Mouse (Mus musculus): ENCODE results near the gene Pex10. TPM values are rescaled to one million over a fixed set of nuclear protein-coding genes. Genes with fewer than 3 reads are reported as not detected.

The Pex10 gene
- total RNA-seq (2021), result 10 to 100 TPM; 22.1 to 26.3 TPM
- long read RNA-seq, experiment 1, transcript Pex10-201 (6 exons, 1,688 nt), result major isoform, 11 of 11 reads
- long read RNA-seq, experiment 1, partial matches to known transcripts, result 0 of 11 reads
- long read RNA-seq, experiment 1, other reads (novel, unspliced or antisense), result 0 of 11 reads
- long read RNA-seq, experiment 2, transcript Pex10-201 (6 exons, 1,688 nt), result major isoform, 14 of 16 reads
- long read RNA-seq, experiment 2, partial matches to known transcripts, result 1 of 16 reads
- long read RNA-seq, experiment 2, other reads (novel, unspliced or antisense), result 1 of 16 reads

DNA sequence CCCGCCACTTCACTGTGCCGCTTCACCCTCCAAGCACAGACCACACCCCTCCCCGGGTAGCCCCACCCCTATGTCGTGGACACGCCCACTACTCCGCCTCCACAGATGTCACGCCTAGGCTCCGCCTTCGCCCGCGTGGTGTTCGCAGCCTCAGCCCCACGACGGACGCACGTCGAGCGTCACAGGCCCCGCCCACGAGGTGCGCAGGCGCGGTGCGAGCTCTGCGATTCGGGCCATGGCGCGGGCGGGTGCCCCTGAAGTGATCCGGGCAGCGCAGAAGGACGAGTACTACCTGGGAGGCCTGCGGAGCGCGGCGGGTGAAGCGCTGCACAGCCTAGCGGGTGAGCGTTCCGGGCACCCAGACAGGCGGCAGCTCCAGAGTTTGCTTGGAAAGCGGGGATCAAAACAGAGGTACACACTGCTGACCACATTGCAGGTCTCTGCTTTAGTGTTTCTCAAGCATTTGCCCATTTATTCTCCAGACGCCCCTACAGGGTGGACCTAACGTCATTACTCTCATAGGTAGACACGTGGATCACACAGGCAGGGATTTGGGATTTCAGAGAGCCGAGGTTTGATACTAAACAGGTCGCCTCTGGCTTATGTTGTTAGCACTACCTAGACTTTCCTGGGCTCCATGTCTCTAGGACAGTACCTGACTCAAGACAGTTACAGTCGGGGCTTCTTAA, at the start of gene Pex10:
TSS of gene Pex10 (plus strand) at position 183 of the 689 bp plus-strand sequence.
- DNase-seq (ENCODE audit: low spot score in 2 of 2), result peak; percentile 92 to 97

DNA sequence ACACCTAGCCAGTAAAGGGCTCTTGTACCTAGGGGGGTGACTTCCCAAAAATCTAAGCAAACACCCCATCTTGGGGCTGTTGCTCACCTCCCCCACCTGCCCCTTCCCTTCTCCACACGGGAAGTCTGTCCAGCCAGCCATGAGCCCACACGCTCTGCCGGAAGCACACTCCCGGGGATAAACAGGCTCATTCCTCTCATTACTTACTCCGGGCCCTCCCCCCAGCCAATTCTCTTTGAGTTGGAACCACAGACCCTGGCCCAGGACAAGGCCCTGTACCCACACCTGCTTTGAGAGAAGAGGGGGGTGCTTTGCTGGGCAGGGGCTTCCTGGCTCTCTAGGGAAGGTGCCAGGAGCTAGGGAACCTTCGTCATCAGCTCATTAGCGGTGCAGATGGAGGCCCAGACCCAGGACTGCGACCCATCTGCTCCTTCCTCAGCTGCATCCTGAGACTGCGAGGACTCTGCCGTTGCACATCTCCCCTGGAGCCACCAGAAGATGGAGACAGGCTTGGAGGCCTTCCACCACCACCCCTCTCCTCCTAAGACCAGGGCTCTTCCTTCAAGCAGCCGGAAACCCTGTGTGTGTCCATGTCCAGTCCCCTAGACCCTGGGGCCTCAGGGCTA, 49.5 kb upstream of the Pex10 start:
- DNase-seq (ENCODE audit: low spot score in 2 of 2), result no peak

- DNase-seq (ENCODE audit: low spot score in 2 of 2), result no peak
These were observed 48.8 kb upstream of the Pex10 start for GRCm38 (mm10) chr4:155018066-155018465.

DNA sequence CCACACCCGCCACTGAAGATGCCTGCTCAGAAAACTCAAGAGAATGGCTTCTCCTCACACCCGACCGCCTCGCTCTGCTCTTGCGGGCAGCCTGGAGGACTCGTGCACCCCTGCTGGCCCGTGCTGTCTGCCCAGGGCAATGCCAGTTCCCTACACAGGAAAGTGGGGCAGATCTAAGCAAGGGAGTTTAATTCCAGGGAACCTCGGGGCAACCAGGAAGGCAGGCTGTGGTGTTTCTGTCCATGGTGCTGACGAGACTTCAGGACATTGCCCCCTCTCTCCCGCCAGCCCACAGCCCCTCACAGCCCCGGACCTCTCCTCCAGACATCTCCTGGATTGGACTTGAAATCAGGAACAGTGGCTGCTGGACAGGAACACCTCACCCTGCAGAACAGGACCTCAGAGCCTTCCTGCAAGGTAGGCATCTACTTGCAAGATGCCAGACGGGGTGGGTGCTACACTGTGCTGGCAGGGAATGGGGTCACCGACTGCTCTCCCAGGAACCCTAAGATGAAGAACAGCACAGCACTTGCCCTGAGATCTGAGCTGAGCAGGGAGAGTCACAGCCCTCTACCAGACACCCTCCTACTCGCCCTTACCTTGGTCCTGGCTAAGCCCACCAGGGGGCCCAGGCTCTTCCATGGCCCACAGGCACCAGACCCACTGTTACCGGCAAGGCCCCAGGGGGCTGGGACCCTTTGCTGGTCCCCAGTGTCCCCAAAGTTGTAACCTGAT, 48.0 kb upstream of the Pex10 start:
- DNase-seq (ENCODE audit: low spot score in 2 of 2), result no peak

DNA sequence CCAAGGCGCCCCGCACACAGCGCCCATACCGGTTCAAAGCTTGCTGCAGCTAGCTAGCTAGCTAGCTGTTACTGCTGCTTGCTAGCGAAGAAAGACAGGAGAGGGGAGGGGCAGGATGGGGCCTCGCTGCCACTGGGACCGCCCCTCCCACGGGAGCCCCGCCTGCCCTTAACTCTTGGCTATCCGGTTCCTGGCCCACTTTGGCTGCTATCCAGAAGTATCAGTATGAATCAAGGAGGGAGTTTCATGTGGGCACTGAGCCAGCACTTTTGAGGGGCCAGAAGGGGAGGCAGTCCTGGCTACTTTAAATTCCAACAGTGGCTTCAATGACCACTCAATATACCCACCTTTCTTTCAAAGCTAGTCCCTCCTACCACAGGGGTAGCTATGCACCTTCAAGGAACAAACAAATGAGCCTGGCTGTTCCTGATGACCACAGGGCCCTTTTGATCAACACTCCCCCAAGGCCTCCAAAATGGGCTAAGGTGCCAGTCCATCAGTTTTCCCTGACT, 47.4 kb upstream of the Pex10 start:
- no peak for DNase-seq (ENCODE audit: low spot score in 2 of 2)

DNA sequence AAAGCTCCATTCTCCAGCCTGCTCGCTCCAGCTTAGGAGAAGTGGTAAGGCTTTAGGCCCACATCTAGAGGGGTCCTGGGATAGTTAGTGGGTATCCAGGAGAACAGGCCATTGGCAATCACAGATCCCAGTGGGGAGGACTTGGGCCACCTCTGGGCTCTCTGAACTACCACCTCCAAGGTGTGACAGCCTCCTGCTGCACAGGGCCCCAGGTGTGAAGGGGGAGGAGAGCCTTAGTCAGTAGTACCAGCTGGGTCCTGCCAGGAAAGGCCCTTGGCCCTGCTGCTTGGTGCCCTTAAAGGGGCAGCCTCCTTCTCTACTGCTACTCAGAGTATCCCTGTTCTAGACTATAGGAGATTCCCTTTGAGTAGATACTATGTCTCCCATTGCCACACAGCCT, 46.7 kb upstream of the Pex10 start:
- DNase-seq (ENCODE audit: low spot score in 2 of 2), result no peak

DNA sequence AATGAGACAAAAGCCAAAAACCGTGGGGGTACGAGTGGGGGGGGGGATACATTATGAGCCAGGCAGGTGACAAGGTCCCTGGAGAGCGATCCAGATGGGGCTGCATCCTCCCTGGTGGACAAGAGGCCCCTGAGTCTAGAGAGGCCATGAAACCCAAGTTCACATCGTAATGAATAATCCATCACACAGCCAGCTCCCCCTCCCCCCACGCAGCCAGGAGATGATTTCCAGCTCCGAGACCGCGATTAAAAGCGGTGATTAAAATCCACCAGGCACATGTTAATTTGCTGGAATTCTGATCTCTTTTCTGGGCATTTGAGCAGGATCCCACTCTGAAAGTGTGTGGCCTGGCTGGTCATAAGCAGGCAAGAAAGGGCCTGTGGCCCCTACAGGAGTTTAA, 46.0 kb upstream of the Pex10 start:
- no peak for DNase-seq (ENCODE audit: low spot score in 2 of 2)

DNA sequence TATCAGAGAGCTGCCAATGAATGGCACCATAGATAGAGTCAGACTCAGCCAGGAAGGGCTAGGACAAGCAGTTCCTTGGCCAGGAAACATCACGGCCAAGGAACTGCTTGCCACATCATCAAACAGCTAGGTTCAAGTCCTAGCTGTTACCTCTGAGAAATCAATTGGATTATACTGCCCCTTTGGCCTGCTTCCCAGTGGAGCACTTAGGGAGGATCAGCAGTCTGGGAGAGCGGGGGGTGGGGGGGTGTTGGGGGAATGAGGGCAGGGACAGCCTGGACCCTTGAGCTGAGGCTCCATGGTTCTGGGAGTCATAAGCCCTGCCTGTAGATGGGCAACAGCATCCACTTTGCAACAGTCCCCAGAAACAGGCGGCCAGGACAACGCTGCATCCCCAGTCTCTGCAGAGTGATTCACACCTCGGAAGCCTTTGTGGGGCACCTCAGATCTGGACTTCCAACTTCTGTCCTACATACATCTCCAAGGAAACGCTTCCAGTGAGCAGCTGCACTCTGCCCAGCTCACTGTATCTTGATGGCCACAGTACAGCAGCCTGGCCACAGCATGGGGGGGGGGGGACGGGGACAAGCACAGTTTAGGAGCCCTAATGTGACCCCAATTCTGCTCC, 44.5 kb upstream of the Pex10 start:
- DNase-seq (ENCODE audit: low spot score in 2 of 2), result no peak

DNA sequence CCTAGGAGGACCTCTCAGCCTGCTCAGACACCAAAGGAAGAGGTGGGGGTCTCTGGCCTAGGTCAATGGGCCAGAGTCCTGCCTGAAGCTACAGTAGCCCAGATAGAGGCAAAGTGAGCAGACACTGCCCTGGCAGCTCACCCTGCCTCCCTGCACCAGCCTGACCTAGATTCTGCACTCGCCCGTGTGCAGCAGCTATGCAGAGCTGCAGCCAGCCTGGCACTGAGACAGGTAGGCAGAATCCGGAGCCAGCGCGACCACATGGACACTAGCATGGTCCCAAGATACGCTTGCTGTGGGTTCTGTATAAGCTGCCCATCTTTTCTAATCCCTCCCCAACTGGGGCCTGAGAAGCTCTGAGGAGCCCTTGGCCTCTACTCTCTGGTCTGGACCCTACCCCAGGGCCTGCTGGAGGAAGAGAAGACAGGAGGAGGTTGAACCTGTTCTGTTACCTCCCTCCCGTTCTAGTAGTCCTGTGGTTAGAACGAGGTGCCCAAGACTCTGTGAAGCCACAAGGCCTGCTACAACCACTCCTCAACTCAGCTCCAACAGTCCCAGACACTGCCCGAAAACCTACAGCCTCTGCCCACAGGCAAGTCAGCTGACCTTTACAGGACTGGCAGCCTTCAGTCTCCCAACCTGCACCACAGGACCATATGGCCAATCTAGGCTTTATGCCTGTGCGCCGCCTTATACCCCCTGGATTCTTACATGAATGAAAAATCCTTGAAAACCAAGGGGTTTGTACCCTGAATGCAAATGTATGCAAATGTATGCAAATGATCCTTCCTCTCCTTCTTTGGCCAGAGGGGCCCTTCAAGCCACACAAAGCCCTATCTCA, 42.4 kb upstream of the Pex10 start:
- no peak for DNase-seq (ENCODE audit: low spot score in 2 of 2)

- DNase-seq (ENCODE audit: low spot score in 2 of 2), result no peak
These were observed 33.7 kb upstream of the Pex10 start for GRCm38 (mm10) chr4:155033115-155033514.

- no peak for DNase-seq (ENCODE audit: low spot score in 2 of 2)
These were observed 32.6 kb upstream of the Pex10 start for GRCm38 (mm10) chr4:155034202-155034601.

- DNase-seq (ENCODE audit: low spot score in 2 of 2), result no peak
These were observed 32.0 kb upstream of the Pex10 start for GRCm38 (mm10) chr4:155034787-155035186.

- DNase-seq (ENCODE audit: low spot score in 2 of 2), result no peak
These were observed 26.6 kb upstream of the Pex10 start for GRCm38 (mm10) chr4:155040197-155040596.

DNA sequence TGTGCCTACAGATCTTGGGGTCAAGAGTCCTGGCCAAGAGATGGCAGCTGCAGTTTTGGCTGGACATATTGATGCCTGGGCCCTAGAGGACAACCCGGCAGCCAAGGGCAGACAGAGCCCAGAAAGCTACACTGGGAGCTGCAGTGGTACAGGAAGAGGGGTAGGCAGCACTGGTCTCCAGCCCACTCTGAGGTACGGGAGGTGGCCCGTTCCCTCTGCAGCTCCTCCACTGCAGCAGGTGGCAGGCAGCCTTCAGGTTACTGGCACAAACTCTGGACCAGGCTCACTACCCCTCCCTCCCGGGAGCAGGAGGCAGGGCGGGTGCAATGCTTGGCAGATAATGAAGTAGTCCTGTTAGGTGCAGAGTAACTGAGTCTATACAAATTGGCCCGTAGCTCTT, 26.1 kb upstream of the Pex10 start:
- DNase-seq (ENCODE audit: low spot score in 2 of 2), result no peak

DNA sequence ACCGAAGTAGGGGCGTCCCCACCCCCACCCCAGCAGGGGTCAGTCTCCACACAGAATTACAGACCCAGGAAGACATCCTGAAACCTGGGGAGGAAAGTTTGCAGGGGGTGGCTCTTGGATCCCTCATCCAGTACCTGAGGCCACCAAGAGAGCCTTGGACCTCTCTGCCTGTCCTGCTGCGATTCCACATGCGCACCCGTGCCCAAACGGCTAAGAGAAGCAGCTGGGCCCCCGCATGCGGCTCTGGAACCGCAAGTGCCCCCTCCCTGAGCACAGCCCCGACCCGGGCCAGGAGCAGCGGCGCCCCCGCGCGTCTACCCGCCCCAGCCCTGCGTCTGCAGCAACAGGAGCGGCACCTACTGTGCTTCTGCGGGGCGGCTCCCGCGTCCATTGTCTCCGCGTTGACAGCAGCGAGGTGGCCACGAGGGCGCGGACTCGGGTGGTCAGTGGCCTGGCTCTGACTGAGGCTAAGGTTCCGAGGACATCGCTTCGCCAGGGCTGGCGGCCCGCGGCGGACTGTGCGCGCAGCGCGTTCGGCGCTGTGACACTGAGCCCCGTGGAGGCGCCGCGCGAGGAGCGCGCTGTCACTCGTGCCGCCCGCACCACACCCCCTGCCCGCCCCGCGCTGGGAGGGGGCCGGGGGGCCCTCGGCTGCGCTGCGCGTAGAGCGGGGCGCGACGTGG, 24.1 kb upstream of the Pex10 start:
- DNase-seq (ENCODE audit: low spot score in 2 of 2), result no peak

GRCm38 (mm10) chr4:155043289-155043625, 23.6 kb upstream of the Pex10 start:
- no peak for DNase-seq (ENCODE audit: low spot score in 2 of 2)

GRCm38 (mm10) chr4:155046636-155047035, 20.2 kb upstream of the Pex10 start:
- DNase-seq (ENCODE audit: low spot score in 2 of 2), result no peak

GRCm38 (mm10) chr4:155050116-155050515, 16.7 kb upstream of the Pex10 start:
- DNase-seq (ENCODE audit: low spot score in 2 of 2), result no peak

DNA sequence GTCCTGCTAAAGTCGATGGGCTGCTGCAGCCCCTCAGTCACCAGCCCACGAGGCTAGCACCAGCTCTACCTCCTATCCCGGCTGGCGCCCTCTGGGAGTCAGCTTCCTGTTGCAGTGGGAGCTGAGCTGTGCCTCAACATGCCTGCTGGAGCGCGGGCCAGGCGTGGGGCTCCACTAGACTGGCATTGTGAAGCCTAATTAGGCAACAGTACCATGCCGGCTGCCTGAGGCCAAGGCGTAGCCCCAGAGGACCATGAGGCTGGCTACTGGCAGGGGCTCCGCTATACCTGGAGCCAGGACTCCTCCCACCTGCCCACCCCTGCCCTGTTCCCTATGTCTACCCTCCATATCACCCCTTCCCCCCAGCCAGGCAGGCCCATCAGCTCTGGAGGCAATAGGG, 10.1 kb upstream of the Pex10 start, which contains the start of gene Plch2:
TSS of gene Plch2 (minus strand) at position 61 of the 400 bp plus-strand sequence.
- no peak for DNase-seq (ENCODE audit: low spot score in 2 of 2)

- no peak for DNase-seq (ENCODE audit: low spot score in 2 of 2)
These were observed 8.5 kb upstream of the Pex10 start for GRCm38 (mm10) chr4:155058325-155058724.

All from layer of hippocampus, postnatal 14 days (tissue).